Mouse (Mus musculus): ENCODE data around the gene Creg1.
A peak's percentile ranks its signal among the peaks of the same experiment; 100 is the strongest.

- TF ChIP-seq POLR2A (IDR thresholded peaks at IDR 0.05; ENCODE audit: borderline replicate concordance, extremely low read depth, insufficient read depth, insufficient read length, poor library complexity, severe bottlenecking) (no peak), CTCF (IDR thresholded peaks at IDR 0.05; ENCODE audit: borderline replicate concordance, extremely low read depth, insufficient read depth, insufficient read length) (peak; percentile 94)
Measured at GRCm38 (mm10) chr1:165735826-165736818, 27.4 kb upstream of the Creg1 start.
